ENCODE assay signal across 11 mouse cellular contexts in genomic region chr2:152794281-152794827, GRCm38 (mm10). TPM values are rescaled to one million over a fixed set of nuclear protein-coding genes. Genes with fewer than 3 reads are reported as not detected.
DNase-seq lines count a peak whose midpoint lies in the region; ATAC-seq and TF ChIP-seq lines count a peak whose summit lies in the region.
"Had no signal": no experiment of that assay in that cellular context is flagged by ENCODE, and none has a peak within 500 bp of the region (broad histone marks: within the 10 kb centered on the region; RNA-seq: fewer than 3 reads in every experiment).

No protein-coding gene starts in this region.

- no peaks in the 10 kb centered on the region for H3K36me3 ChIP-seq in lung, postnatal 0 days (ENCODE audit: insufficient read depth, low read length)
- H3K36me3 ChIP-seq in kidney, embryonic 16.5 days (ENCODE audit: insufficient read depth, low read length): peaks cover 6% of the 10 kb centered on the region; the same call in 1 of the 2 replicates

- TF ChIP-seq EP300 in lung, postnatal 0 days (IDR thresholded peaks at IDR 0.05): no peak

- no peaks in the 10 kb centered on the region for H3K27me3 ChIP-seq in lung, postnatal 0 days (replicated peaks; ENCODE audit: insufficient read depth, low read length)
- no peaks in the 10 kb centered on the region for H3K27me3 ChIP-seq in kidney, embryonic 16.5 days (ENCODE audit: insufficient read depth, low read length)

- H3K9me3 ChIP-seq in lung, postnatal 0 days (ENCODE audit: low read length): no peaks in the 10 kb centered on the region
- no peaks in the 10 kb centered on the region for H3K9me3 ChIP-seq in kidney, embryonic 16.5 days (ENCODE audit: low read length)

- intact Hi-C loops in gastrocnemius, adult 2 months (cut with DNase I): no loop called here

- no peak overlapping the region for H3K9ac ChIP-seq in lung, postnatal 0 days (replicated peaks; ENCODE audit: low read depth)
- no peak overlapping the region for H3K9ac ChIP-seq in kidney, embryonic 16.5 days (replicated peaks; ENCODE audit: low read length)

- TF ChIP-seq CTCF in gastrocnemius, adult 2 months (IDR thresholded peaks at IDR 0.05): no peak
- TF ChIP-seq CTCF in lung, postnatal 0 days (IDR thresholded peaks at IDR 0.05): no peak

- H3K4me1 ChIP-seq in lung, postnatal 0 days (ENCODE audit: insufficient read depth, low read depth, low read length): peaks cover 38% of the 10 kb centered on the region
- H3K4me1 ChIP-seq in kidney, embryonic 16.5 days (ENCODE audit: insufficient read depth, low read length): peaks cover 38% of the 10 kb centered on the region

- DNase-seq in gastrocnemius, adult 2 months: no peak
- no peak for DNase-seq in gastrocnemius, postnatal 4 days (ENCODE audit: low spot score in 2 of 2)
- DNase-seq in lung, postnatal 0 days (ENCODE audit: low spot score): no peak
- no peak for DNase-seq in lung, postnatal 10 days
- peak; percentile 81 for DNase-seq in thymus, postnatal 14 days
- DNase-seq in embryo, embryonic 9.5 days (ENCODE audit: extremely low spot score): no peak
- DNase-seq in urinary bladder, adult 18-20 months (ENCODE audit: low spot score in 2 of 2): no peak
- DNase-seq: adrenal gland, postnatal 10 days; lung, adult 18-20 months had no signal

- no peak overlapping the region for H3K4me2 ChIP-seq in lung, postnatal 0 days (replicated peaks; ENCODE audit: low read depth, low read length)
- no peak overlapping the region for H3K4me2 ChIP-seq in kidney, embryonic 16.5 days (replicated peaks; ENCODE audit: low read depth, low read length)

- peak overlapping the region; percentile 44 for H3K27ac ChIP-seq in gastrocnemius, adult 2 months
- H3K27ac ChIP-seq in lung, postnatal 0 days (ENCODE audit: low read length): peak overlapping the region; percentile 47; the same call in 1 of the 2 replicates
- peak overlapping the region; percentile 70 for H3K27ac ChIP-seq in kidney, embryonic 16.5 days (ENCODE audit: low read length)

- no peak overlapping the region for H3K4me3 ChIP-seq in gastrocnemius, adult 2 months
- H3K4me3 ChIP-seq in lung, postnatal 0 days (ENCODE audit: low read depth, low read length): no peak overlapping the region
- no peak overlapping the region for H3K4me3 ChIP-seq in kidney, embryonic 16.5 days (ENCODE audit: low read length)
- H3K4me3 ChIP-seq: myocyte had no signal

- WGBS in lung, postnatal 0 days: 67% methylated on average over 9 of the region's 9 CpGs
- WGBS in kidney, embryonic 16.5 days: 59% methylated on average over 9 of the region's 9 CpGs

- no peak for ATAC-seq in lung, postnatal 0 days
- ATAC-seq in kidney, embryonic 16.5 days (ENCODE audit: low FRiP score, low TSS enrichment): peak; percentile 46; the same call in 1 of the 2 replicates

RNA-seq across cellular contexts. Expression of gene Bcl2l1, which starts 37.2 kb away (rescaled TPM):
- total RNA-seq in gastrocnemius, adult 2 months (2021): 10 to 100 TPM; 15.7 to 40.3 TPM
- total RNA-seq in gastrocnemius, postnatal 4 days (2021): 10 to 100 TPM; 24.5 to 29.2 TPM
- 100 and 103 TPM in 2 replicates for polyA plus RNA-seq in lung, postnatal 0 days (2015; fragmentation: Nextera tagmentation; extraction: Ambion mirVana)
- polyA plus RNA-seq in kidney, embryonic 16.5 days (2015; fragmentation: Nextera tagmentation; extraction: Ambion mirVana): 113 and 116 TPM in 2 replicates

RNA-seq across cellular contexts. Expression of gene Cox4i2, which starts 40.4 kb away (rescaled TPM):
- total RNA-seq in gastrocnemius, adult 2 months (2021): 1 to 10 TPM; 2.0 to 4.2 TPM
- total RNA-seq in gastrocnemius, postnatal 4 days (2021): 1 to 10 TPM; 4.9 to 5.6 TPM
- 204 and 228 TPM in 2 replicates for polyA plus RNA-seq in lung, postnatal 0 days (2015; fragmentation: Nextera tagmentation; extraction: Ambion mirVana)
- 19.6 and 22.1 TPM in 2 replicates for polyA plus RNA-seq in kidney, embryonic 16.5 days (2015; fragmentation: Nextera tagmentation; extraction: Ambion mirVana)
- polyA plus RNA-seq: myocyte had no signal

RNA-seq across cellular contexts. Expression of gene Tpx2, which starts 53.4 kb away (rescaled TPM):
- total RNA-seq in gastrocnemius, adult 2 months (2021): 1 to 10 TPM; 1.1 to 1.7 TPM
- total RNA-seq in gastrocnemius, postnatal 4 days (2021): 10 to 100 TPM; 22.2 to 24.0 TPM
- polyA plus RNA-seq in lung, postnatal 0 days (2015; fragmentation: Nextera tagmentation; extraction: Ambion mirVana): 3.1 and 5.7 TPM in 2 replicates
- polyA plus RNA-seq in kidney, embryonic 16.5 days (2015; fragmentation: Nextera tagmentation; extraction: Ambion mirVana): 83.9 and 97.6 TPM in 2 replicates

RNA-seq across cellular contexts. Expression of gene Id1, which starts 58.3 kb away (rescaled TPM):
- total RNA-seq in gastrocnemius, adult 2 months (2021): 10 to 100 TPM in 1 of 2 experiments, 1 to 10 TPM in 1; 6.7 to 26.8 TPM
- total RNA-seq in gastrocnemius, postnatal 4 days (2021): 10 to 100 TPM; 27.7 to 29.4 TPM
- polyA plus RNA-seq in lung, postnatal 0 days (2015; fragmentation: Nextera tagmentation; extraction: Ambion mirVana): 214 and 218 TPM in 2 replicates
- 139 and 151 TPM in 2 replicates for polyA plus RNA-seq in kidney, embryonic 16.5 days (2015; fragmentation: Nextera tagmentation; extraction: Ambion mirVana)

Comparison
In these comparisons a context has a peak if more than half of its experiments do, and no peak if none do; other contexts are left out.
1. RNA of gene Tpx2, which starts 53.4 kb away (total RNA-seq): 22.2 to 24.0 TPM in gastrocnemius, postnatal 4 days; 1.1 to 1.7 TPM in gastrocnemius, adult 2 months; every median in the first group is over 4 times any median in the second.
2. Peak in every context shown above with its lines, with median percentiles within 50 percentile points of each other: H3K27ac ChIP-seq.